Mouse (Mus musculus) midbrain, embryonic 11.5 days (tissue): ENCODE measurements around the gene Gja4. TPM values are rescaled to one million over a fixed set of nuclear protein-coding genes. Genes with fewer than 3 reads are reported as not detected.

Experiments used
- ATAC-seq: fragments of 200-750 bp; cut with Nextera tagmentation; 2 replicates; pipeline ENCODE4 v1.8.0; 2017; ENCODE audit warnings: moderate TSS enrichment, moderate library complexity; ENCODE audit not compliant: low FRiP score
- DNase-seq: peaks from one replicate; pipeline ENCODE4 v3.0.0; 2015; ENCODE audit warnings: low spot score; ENCODE audit errors: missing footprints
- H3K27ac ChIP-seq: fragments of 300-500 bp; sonication (generic); 2 replicates; pipeline ENCODE4 v1.5.1; 2014; ENCODE audit warnings: low read depth, low read length
- H3K27me3 ChIP-seq: fragments of 300-500 bp; sonication (generic); 2 replicates; pipeline ENCODE4 v1.6.1; 2014; ENCODE audit warnings: mild to moderate bottlenecking, low read length, moderate library complexity, mixed read lengths; ENCODE audit not compliant: control insufficient read depth, insufficient read depth
- H3K36me3 ChIP-seq: fragments of 300-500 bp; sonication (generic); 2 replicates; pipeline ENCODE4 v1.6.1; 2014; ENCODE audit warnings: mild to moderate bottlenecking, low read length, moderate library complexity, mixed read lengths; ENCODE audit not compliant: control insufficient read depth, insufficient read depth
- H3K4me1 ChIP-seq: fragments of 300-500 bp; sonication (generic); 2 replicates; pipeline ENCODE4 v1.6.1; 2014; ENCODE audit warnings: low read length; ENCODE audit not compliant: control insufficient read depth, insufficient read depth
- H3K4me2 ChIP-seq: fragments of 300-500 bp; sonication (generic); 2 replicates; pipeline ENCODE4 v1.6.1; 2014; ENCODE audit warnings: mild to moderate bottlenecking, moderate library complexity
- H3K4me3 ChIP-seq: fragments of 300-500 bp; sonication (generic); 2 replicates; pipeline ENCODE4 v1.5.1; 2014; ENCODE audit warnings: low read depth, low read length
- H3K9ac ChIP-seq: fragments of 300-500 bp; sonication (generic); 2 replicates; pipeline ENCODE4 v1.6.1; 2014; ENCODE audit warnings: low read length
- H3K9me3 ChIP-seq: fragments of 300-500 bp; sonication (generic); 2 replicates; pipeline ENCODE4 v1.6.1; 2016; ENCODE audit warnings: low read length; ENCODE audit not compliant: control insufficient read depth
- WGBS: fragments of 180-500 bp; shearing (Covaris S2); extraction: QIAGEN DNeasy Blood & Tissue Kit; methylation state at CpG from one replicate; pipeline ENCODE4 v1.1.7; 2014; 5-methylcytosine and 5-hydroxymethylcytosine counted together
- polyA plus RNA-seq: library from polyadenylated mRNA; unstranded; fragments of >200 nt; fragmentation: Nextera tagmentation; extraction: Ambion mirVana; gene quantifications from 2 replicates; pipeline ENCODE4 v1.2.1, GENCODE M21; 2014

The Gja4 gene
- polyA plus RNA-seq, 1 experiment from 2014 or later: 20.1 TPM

DNA sequence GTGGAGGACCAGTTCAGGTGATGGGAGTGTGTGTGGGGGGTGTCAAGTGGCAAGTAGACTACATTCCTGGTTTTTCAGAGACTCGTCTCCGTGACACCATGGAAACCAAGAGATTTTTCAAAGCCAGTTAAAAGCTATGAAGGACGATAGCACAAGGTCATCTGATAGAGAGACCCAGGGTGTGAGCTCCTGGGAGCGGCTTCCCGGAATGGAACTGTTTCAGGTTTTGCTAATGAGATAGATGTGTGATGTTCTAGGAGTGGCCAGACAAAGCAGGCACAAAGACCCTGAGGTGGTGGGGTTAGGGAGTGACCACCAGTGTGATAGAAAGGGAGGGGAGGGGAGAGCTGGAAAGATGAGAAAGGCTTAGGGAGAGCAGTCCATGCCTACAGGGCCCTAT, 31.2 kb upstream of the Gja4 start:
- ATAC-seq: no peak
- Histone ChIP-seq H3K36me3 (no peaks in the 10 kb centered on the region), H3K4me2 (no peak overlapping the region), H3K9me3 (no peaks in the 10 kb centered on the region), H3K27me3 (no peaks in the 10 kb centered on the region), H3K4me1 (no peaks in the 10 kb centered on the region), H3K4me3 (no peak overlapping the region), H3K27ac (no peak overlapping the region), H3K9ac (no peak overlapping the region)
- DNase-seq: no peak
- 86% methylated on average over 5 of the region's 5 CpGs for WGBS

DNA sequence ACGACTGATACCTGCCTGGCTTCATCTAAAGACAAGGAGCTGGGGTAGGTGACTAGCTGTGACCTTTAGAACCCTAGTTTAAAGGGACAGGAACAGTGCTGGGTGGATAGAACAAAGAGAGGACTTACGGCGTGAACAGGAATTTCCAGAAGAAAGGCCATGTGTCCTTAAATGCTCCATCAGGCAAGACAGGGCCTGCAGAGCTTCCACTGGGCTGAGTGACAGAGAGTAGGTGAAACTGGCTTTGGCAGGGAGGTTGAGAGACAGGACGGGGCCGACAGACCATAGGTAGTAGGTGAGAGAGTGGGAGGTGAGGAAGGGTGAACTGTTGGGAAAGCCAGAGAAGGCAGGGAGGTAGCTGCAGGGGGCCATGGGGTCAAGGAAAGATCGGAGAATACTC, 27.5 kb upstream of the Gja4 start:
- no peak for DNase-seq
- Histone ChIP-seq H3K27me3 (no peaks in the 10 kb centered on the region), H3K9me3 (no peaks in the 10 kb centered on the region), H3K9ac (no peak overlapping the region), H3K36me3 (no peaks in the 10 kb centered on the region), H3K4me3 (no peak overlapping the region), H3K4me2 (no peak overlapping the region), H3K4me1 (no peaks in the 10 kb centered on the region), H3K27ac (no peak overlapping the region)
- ATAC-seq: no peak
- 70% methylated on average over 6 of the region's 6 CpGs for WGBS

DNA sequence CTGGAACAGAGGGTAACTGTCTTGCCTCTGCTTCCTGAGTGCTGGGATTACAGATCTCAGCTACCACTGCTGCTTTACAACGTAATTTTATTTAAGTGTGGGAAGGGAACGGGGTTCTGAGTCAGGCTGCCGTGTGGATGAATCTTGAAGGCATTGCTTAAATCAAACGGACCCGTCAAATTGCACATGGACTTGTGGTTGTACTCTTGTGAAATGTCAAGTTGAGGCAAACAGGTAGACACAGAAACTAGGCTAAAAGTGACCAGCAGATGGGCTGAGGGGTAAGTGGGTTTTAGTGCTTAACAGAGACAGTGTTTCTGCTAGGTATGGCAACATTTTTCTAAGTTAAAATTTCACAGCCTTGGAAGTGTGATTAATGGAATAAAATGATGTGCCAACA, 23.8 kb upstream of the Gja4 start:
- 88% methylated on average over 5 of the region's 5 CpGs for WGBS
- Histone ChIP-seq H3K4me2 (no peak overlapping the region), H3K4me3 (no peak overlapping the region), H3K4me1 (no peaks in the 10 kb centered on the region), H3K27ac (no peak overlapping the region), H3K9ac (no peak overlapping the region), H3K36me3 (no peaks in the 10 kb centered on the region), H3K9me3 (no peaks in the 10 kb centered on the region), H3K27me3 (no peaks in the 10 kb centered on the region)
- DNase-seq: no peak
- no peak for ATAC-seq

DNA sequence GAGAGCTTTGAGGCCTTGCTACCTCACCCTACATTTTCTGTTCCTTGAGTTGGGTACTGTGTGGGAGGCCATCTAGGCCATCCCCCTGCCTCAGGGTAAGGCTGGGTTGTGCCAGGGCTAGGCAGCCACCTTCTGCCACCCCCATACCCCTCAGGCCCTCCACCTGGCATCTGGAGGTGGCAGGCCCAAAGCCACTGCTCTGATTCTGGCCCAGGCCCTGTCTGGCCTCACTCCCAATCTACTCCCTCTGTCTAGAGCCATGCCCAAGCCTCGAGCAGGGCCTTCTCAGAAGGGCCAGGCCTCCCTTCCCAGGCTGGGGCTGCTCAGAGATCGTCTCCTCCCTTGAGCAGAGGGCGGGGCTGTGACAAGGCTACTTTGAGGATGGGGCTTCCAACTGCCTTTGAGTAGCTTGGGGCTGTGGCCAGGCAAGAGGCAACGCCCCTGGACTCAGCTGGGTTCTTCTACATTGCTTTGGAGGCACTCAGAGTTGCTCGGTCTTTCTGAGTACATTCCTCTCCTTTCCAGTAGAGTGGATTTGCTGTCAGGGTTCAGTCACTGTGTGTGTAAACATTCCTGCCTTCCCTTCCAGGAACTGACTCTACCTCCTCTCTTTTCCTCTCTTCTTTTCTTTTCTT, 21.1 kb upstream of the Gja4 start:
- Histone ChIP-seq H3K9me3 (no peaks in the 10 kb centered on the region), H3K4me1 (peaks cover 8% of the 10 kb centered on the region; the same call in 1 of the 2 replicates), H3K27ac (no peak overlapping the region), H3K27me3 (peaks cover 21% of the 10 kb centered on the region), H3K9ac (no peak overlapping the region), H3K4me2 (no peak overlapping the region), H3K36me3 (no peaks in the 10 kb centered on the region), H3K4me3 (no peak overlapping the region)
- WGBS: 43% methylated on average over 5 of the region's 5 CpGs
- DNase-seq (no peak), ATAC-seq (no peak)

DNA sequence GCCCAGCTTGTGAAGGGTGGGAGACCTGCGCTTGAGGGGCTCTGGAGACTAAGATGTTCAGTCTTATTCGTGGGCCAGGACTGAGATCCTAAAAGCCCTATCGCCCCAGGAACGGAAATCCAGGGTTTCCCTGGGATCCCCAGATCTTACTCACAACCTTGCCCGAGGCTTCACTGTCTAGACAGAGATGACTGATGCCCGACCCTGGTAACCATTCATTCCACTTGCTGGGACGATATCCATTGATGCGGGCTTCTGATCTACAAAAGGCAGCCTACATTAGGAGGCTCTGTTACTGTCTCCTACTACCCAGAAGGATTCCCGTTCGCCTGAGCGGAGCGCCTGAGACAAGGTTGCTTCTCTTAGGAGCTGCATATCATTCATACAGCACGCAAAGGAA, 17.3 kb upstream of the Gja4 start:
- Histone ChIP-seq H3K9me3 (no peaks in the 10 kb centered on the region), H3K27ac (no peak overlapping the region), H3K36me3 (no peaks in the 10 kb centered on the region), H3K4me2 (no peak overlapping the region), H3K4me3 (no peak overlapping the region), H3K4me1 (peaks cover 10% of the 10 kb centered on the region), H3K9ac (no peak overlapping the region), H3K27me3 (peaks cover 25% of the 10 kb centered on the region)
- no peak for DNase-seq
- WGBS: 26% methylated on average over 13 of the region's 13 CpGs
- no peak for ATAC-seq

DNA sequence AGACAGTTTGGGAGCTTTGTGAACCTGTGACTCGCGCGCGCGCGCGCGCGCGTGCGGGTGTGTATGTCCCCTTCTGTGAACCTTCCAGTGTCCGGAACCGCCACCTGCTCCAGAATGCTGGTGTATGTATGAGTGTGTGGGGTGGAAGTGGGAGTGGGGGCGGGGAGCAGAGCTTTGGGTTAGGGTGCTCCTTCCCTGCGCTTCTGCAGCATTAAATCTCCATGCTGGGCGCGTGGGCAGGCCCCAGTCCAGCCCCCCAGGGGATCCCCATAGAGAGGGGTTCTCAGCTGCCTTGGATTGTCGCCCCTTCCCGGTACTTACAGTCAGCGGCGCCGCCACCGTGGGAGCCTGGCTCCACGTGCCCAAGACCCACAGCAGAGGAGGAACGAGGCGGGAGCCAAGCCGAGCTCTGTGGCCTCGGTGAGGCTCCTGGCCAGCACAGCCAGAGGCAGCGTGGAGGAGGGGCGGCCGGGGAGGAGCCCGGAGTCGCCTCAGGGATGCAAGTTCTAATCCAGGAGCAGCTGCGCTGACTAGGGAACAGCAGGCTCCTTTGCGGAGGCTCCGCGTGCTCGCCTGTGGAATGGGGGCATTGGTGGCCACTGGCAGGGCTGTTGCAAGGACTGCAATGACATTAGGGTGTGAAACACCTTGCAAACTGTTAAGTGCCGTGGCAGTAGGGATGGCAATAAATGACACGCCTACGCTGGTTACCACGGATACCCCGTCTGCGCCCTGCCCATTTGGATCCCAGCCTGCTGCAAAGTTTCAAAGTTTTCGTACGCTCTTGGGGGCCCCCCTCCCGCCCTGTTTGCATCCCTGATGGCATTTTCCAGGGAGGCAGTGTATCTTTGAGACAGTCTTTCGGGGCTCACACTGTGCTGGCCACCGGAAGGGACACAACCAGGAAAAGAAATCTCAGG, 16.6 kb upstream of the Gja4 start, which contains the start of gene Gjb3:
TSS of gene Gjb3 (minus strand) at position 664 of the 920 bp plus-strand sequence.
- DNase-seq: peak; percentile 89
- WGBS: 2% methylated on average over 49 of the region's 49 CpGs
- Histone ChIP-seq H3K9me3 (no peaks in the 10 kb centered on the region), H3K4me2 (peak within 1 kb of the TSS; percentile 25), H3K4me1 (peaks cover 10% of the 10 kb centered on the region), H3K27ac (no peak within 1 kb of the TSS), H3K27me3 (peaks cover 25% of the 10 kb centered on the region), H3K36me3 (no peaks in the 10 kb centered on the region), H3K4me3 (peak within 1 kb of the TSS; percentile 9; the same call in 1 of the 2 replicates), H3K9ac (no peak within 1 kb of the TSS)
- peak; percentile 44 for ATAC-seq

DNA sequence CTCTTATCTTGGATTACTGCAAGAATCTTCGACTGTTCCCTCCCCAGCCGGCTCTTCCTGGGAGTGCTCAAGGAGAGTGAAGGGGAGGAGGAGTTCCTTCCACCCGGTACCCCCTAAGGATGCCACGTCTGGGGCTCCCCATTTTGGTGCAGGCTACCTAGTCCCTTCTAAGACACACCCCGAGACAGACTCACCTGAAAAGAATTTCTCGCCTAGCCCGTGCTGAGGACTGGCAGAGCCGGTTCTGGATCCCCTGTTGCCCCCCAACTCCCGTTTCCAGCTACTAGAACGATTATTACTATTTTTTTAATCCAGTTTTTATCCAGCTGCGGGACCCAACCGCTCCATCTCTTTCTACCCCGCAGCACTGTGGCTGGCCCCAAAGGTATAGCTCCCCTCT, 15.9 kb upstream of the Gja4 start:
- Histone ChIP-seq H3K27ac (no peak overlapping the region), H3K36me3 (no peaks in the 10 kb centered on the region), H3K9me3 (no peaks in the 10 kb centered on the region), H3K4me3 (no peak overlapping the region), H3K4me2 (peak overlapping the region; percentile 25; the same call in 1 of the 2 replicates), H3K4me1 (peaks cover 10% of the 10 kb centered on the region), H3K9ac (no peak overlapping the region), H3K27me3 (peaks cover 25% of the 10 kb centered on the region)
- WGBS: 3% methylated on average over 13 of the region's 13 CpGs
- DNase-seq (no peak), ATAC-seq (no peak)

DNA sequence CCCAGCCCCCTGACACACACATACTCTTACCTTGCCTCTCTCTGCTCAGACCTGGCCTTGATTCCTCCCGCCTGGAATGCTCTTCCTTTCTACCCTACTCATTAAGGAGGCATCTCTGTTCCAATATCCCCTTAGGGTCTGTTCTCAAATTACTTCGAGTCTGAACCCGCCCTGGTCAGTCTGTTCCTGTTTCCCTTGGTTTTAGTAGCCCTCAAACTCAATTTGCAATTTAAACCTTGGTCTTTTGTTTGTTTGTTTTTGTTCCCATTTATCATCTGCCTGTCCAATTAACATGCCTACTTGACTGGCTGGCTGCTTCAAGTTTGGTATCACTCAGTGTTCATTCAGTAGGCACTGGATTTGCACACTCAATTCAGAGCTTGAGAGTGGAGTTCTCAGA, 15.2 kb upstream of the Gja4 start:
- Histone ChIP-seq H3K36me3 (no peaks in the 10 kb centered on the region), H3K27ac (no peak overlapping the region), H3K4me3 (no peak overlapping the region), H3K4me2 (no peak overlapping the region), H3K27me3 (peaks cover 25% of the 10 kb centered on the region), H3K4me1 (peaks cover 10% of the 10 kb centered on the region), H3K9me3 (no peaks in the 10 kb centered on the region), H3K9ac (no peak overlapping the region)
- 18% methylated on average over 3 of the region's 3 CpGs for WGBS
- no peak for ATAC-seq
- DNase-seq: no peak

DNA sequence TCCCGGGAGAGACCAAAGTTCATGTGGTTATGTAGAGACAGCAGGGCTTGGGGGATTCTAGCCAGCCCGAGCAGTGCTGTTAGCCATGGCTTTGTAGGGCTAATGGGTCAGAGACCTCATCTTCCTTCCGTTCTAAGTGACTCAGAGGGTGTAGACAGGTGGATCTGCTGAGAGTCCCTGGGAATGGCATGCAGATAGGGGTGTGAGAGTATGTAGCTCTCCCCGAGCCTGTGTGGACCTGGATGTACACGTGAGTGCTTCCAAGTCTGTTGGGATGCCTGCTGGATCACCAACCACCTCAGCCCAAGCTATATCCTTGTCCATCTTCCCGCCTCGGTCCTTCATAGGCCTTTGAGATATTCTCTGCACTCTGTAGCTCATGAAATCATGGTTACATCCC, 14.5 kb upstream of the Gja4 start:
- H3K9me3 ChIP-seq: no peaks in the 10 kb centered on the region
- no peak overlapping the region for H3K4me2 ChIP-seq
- H3K4me3 ChIP-seq: no peak overlapping the region
- no peak overlapping the region for H3K9ac ChIP-seq
- no peak overlapping the region for H3K27ac ChIP-seq
- H3K27me3 ChIP-seq: peaks cover 25% of the 10 kb centered on the region
- no peaks in the 10 kb centered on the region for H3K36me3 ChIP-seq
- H3K4me1 ChIP-seq: peaks cover 10% of the 10 kb centered on the region
- 75% methylated on average over 7 of the region's 7 CpGs for WGBS
- DNase-seq (no peak), ATAC-seq (no peak)
